11 mouse cellular contexts compared by ENCODE assay signal in genomic region chr9:64790673-64791660, GRCm38 (mm10). TPM values are rescaled to one million over a fixed set of nuclear protein-coding genes. Genes with fewer than 3 reads are reported as not detected.
DNase-seq lines count a peak whose midpoint lies in the region; ATAC-seq and TF ChIP-seq lines count a peak whose summit lies in the region.
"Had no signal": no experiment of that assay in that cellular context is flagged by ENCODE, and none has a peak within 500 bp of the region (broad histone marks: within the 10 kb centered on the region; RNA-seq: fewer than 3 reads in every experiment).

No protein-coding gene starts in this region.

- 78% methylated on average over 7 of the region's 7 CpGs for WGBS in limb, embryonic 15.5 days
- 82% methylated on average over 7 of the region's 7 CpGs for WGBS in forebrain, postnatal 0 days

- H3K9ac ChIP-seq in limb, embryonic 15.5 days: no peak overlapping the region
- no peak overlapping the region for H3K9ac ChIP-seq in forebrain, postnatal 0 days

- peaks cover 16% of the 10 kb centered on the region for H3K4me1 ChIP-seq in limb, embryonic 15.5 days
- peaks cover 3% of the 10 kb centered on the region; the same call in 1 of the 2 replicates for H3K4me1 ChIP-seq in forebrain, postnatal 0 days (ENCODE audit: insufficient read depth)

- H3K4me3 ChIP-seq in left cerebral cortex, adult 2 months: no peak overlapping the region
- no peak overlapping the region for H3K4me3 ChIP-seq in limb, embryonic 15.5 days
- no peak overlapping the region for H3K4me3 ChIP-seq in forebrain, postnatal 0 days (ENCODE audit: low read depth, low read length)
- H3K4me3 ChIP-seq: myocyte had no signal

- no peaks in the 10 kb centered on the region for H3K36me3 ChIP-seq in limb, embryonic 15.5 days
- H3K36me3 ChIP-seq in forebrain, postnatal 0 days (ENCODE audit: insufficient read depth): no peaks in the 10 kb centered on the region

- no peaks in the 10 kb centered on the region for H3K9me3 ChIP-seq in limb, embryonic 15.5 days
- no peaks in the 10 kb centered on the region for H3K9me3 ChIP-seq in forebrain, postnatal 0 days (ENCODE audit: low read length)

- H3K27me3 ChIP-seq in limb, embryonic 15.5 days: no peaks in the 10 kb centered on the region
- H3K27me3 ChIP-seq in forebrain, postnatal 0 days (ENCODE audit: insufficient read depth, low read length): no peaks in the 10 kb centered on the region

- no peak for DNase-seq in left cerebral cortex, adult 2 months (ENCODE audit: extremely low spot score in 1 of 2, low spot score in 2 of 2)
- DNase-seq in left cerebral cortex, postnatal 10 days (ENCODE audit: extremely low spot score in 1 of 2, low spot score in 2 of 2): no peak
- peak; percentile 52 for DNase-seq in brain, adult 2 months (ENCODE audit: low read depth, low spot score)
- no peak for DNase-seq in forebrain, postnatal 0 days
- DNase-seq in thymus, postnatal 0 days (ENCODE audit: low spot score): no peak
- no peak for DNase-seq in gastrocnemius, postnatal 4 days (ENCODE audit: low spot score in 2 of 2)
- DNase-seq: cerebellum, adult 9-11 months; right cerebral cortex, postnatal 4 days had no signal

- peak overlapping the region; percentile 44; the same call in 1 of the 2 replicates for H3K27ac ChIP-seq in left cerebral cortex, adult 2 months
- H3K27ac ChIP-seq in limb, embryonic 15.5 days: 0 out of 2 replicates have a peak overlapping the region, but pooled peaks have one; percentile 12
- no peak overlapping the region for H3K27ac ChIP-seq in forebrain, postnatal 0 days (ENCODE audit: low read depth, low read length)

- ATAC-seq in limb, embryonic 15.5 days (ENCODE audit: insufficient number of reproducible peaks, low FRiP score, low TSS enrichment, low read depth): no peak
- ATAC-seq in megakaryocyte progenitor cell, adult 5-6 weeks (replicated peaks; ENCODE audit: poor library complexity): peak; percentile 49
- no peak for ATAC-seq in forebrain, postnatal 0 days

- no peak for TF ChIP-seq CTCF in left cerebral cortex, adult 2 months (IDR thresholded peaks at IDR 0.05)
- no peak for TF ChIP-seq CTCF in forebrain, postnatal 0 days (IDR thresholded peaks at IDR 0.05; ENCODE audit: low read depth)

- H3K4me2 ChIP-seq in limb, embryonic 15.5 days: no peak overlapping the region
- H3K4me2 ChIP-seq in forebrain, postnatal 0 days (ENCODE audit: low read depth): no peak overlapping the region

- intact Hi-C loops in left cerebral cortex, adult 2 months (cut with DNase I): no loop called here
- intact Hi-C loops in left cerebral cortex, postnatal 10 days (cut with DNase I): no loop called here

RNA-seq across cellular contexts. Expression of gene Dennd4a, which starts 20.2 kb away (rescaled TPM):
- 10 to 100 TPM; 58.8 to 63.3 TPM for total RNA-seq in left cerebral cortex, adult 2 months (2021)
- total RNA-seq in left cerebral cortex, postnatal 10 days (2021): 10 to 100 TPM; 53.3 to 56.7 TPM
- polyA plus RNA-seq in limb, embryonic 15.5 days (2015; fragmentation: Nextera tagmentation; extraction: Ambion mirVana): 5.3 and 7.6 TPM in 2 replicates
- total RNA-seq in megakaryocyte progenitor cell, adult 5-6 weeks (2015): 37.1 and 47.0 TPM in 2 replicates
- total RNA-seq in megakaryocyte progenitor cell, adult 5-6 weeks (2017): 24.9 and 28.4 TPM in 2 replicates
- total RNA-seq in forebrain, postnatal 0 days (2014; rRNA removed): 10.5 and 18.5 TPM in 2 replicates
- polyA plus RNA-seq in forebrain, postnatal 0 days (2015; fragmentation: Nextera tagmentation; extraction: Ambion mirVana): 2.8 and 5.2 TPM in 2 replicates
- 6.6 and 8.9 TPM in 2 replicates for polyA plus RNA-seq in thymus, postnatal 0 days (2015; fragmentation: Nextera tagmentation; extraction: Ambion mirVana)
- 10 to 100 TPM; 10.9 to 13.1 TPM for total RNA-seq in gastrocnemius, postnatal 4 days (2021)

RNA-seq across cellular contexts. Expression of gene Rab11a, which starts 53.4 kb away (rescaled TPM):
- 100 to 1,000 TPM; 232 to 250 TPM for total RNA-seq in left cerebral cortex, adult 2 months (2021)
- total RNA-seq in left cerebral cortex, postnatal 10 days (2021): 100 to 1,000 TPM; 389 to 433 TPM
- 476 and 503 TPM in 2 replicates for polyA plus RNA-seq in limb, embryonic 15.5 days (2015; fragmentation: Nextera tagmentation; extraction: Ambion mirVana)
- total RNA-seq in megakaryocyte progenitor cell, adult 5-6 weeks (2015): 130 and 178 TPM in 2 replicates
- 84.2 and 91.4 TPM in 2 replicates for total RNA-seq in megakaryocyte progenitor cell, adult 5-6 weeks (2017)
- 212 and 236 TPM in 2 replicates for total RNA-seq in forebrain, postnatal 0 days (2014; rRNA removed)
- 449 and 471 TPM in 2 replicates for polyA plus RNA-seq in forebrain, postnatal 0 days (2015; fragmentation: Nextera tagmentation; extraction: Ambion mirVana)
- polyA plus RNA-seq in thymus, postnatal 0 days (2015; fragmentation: Nextera tagmentation; extraction: Ambion mirVana): 377 and 404 TPM in 2 replicates
- 100 to 1,000 TPM; 145 to 155 TPM for total RNA-seq in gastrocnemius, postnatal 4 days (2021)
